Mouse (Mus musculus): Measurements from ENCODE around the gene Scgb2b3. TPM values are rescaled to one million over a fixed set of nuclear protein-coding genes. Genes with fewer than 3 reads are reported as not detected.

The Scgb2b3 gene
- total RNA-seq (2021), result not detected
- long read RNA-seq, experiment 1, result 0 reads
- long read RNA-seq, experiment 2, result 0 reads

DNA sequence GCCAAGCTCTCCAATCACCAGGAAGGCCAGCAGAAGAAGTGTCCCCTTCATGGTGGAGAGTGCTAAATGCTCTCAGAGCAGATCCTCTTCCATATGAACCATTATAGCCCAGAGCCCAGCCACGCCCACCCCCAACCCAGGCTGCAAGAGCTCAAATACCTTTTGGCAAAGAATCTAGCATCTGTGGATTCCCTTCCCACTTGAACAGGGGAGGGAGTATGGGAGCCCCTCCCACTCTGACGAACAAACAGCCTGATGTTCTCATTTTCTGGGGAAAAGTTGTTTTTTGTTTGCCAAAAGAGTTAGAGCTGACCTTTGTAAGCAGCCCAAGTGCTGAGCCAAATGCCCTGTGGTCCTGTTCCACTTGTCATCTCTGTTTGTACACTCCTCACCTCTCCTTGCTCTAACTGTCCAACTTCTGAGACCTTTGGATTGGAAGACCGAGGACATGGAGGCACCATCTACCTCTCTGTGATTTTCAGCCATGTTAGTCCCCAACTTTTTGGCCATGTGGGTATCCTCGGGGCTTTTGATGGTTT lies at the start of gene Scgb2b3:
Scgb2b3 (minus strand) TSS at position 51 of the 539 bp plus-strand sequence.
- DNase-seq, result no peak

GRCm38 (mm10) chr7:31375292-31375691 lies 13.4 kb upstream of the Scgb2b3 start, which contains the start of gene Scgb1b3:
Gene Scgb1b3 (plus strand): TSS chr7:31375592.
- DNase-seq, result no peak

Other genes with a start within 250 kb of the Scgb2b3 start
- 10 to 100 TPM; 25.1 to 65.2 TPM for gene Hpn, start 246.8 kb downstream of the Scgb2b3 start, total RNA-seq (2021)
- 10 to 100 TPM; 15.7 to 39.2 TPM for gene Scn1b, start 235.1 kb downstream of the Scgb2b3 start, total RNA-seq (2021)
- 10 to 100 TPM; 39.4 to 60.0 TPM for gene Gramd1a, start 206.2 kb downstream of the Scgb2b3 start, total RNA-seq (2021)
- gene Scgb2b2, start 71.6 kb downstream of the Scgb2b3 start, total RNA-seq (2021), result not detected
- not detected for gene Scgb1b2, start 70.3 kb downstream of the Scgb2b3 start, total RNA-seq (2021)
- gene Scgb1b3, start 13.5 kb upstream of the Scgb2b3 start, total RNA-seq (2021), result not detected

Measured in adrenal gland, postnatal 10 days (tissue).